Mouse (Mus musculus) liver, adult 2 months (tissue): ENCODE measurements around the gene Tlr5. TPM values are rescaled to one million over a fixed set of nuclear protein-coding genes. Genes with fewer than 3 reads are reported as not detected.

ENCODE experiments used
- DNase-seq: peaks from one replicate; pipeline ENCODE4 v3.0.0-alpha.2; 2011; ENCODE audit warnings: low read depth, low spot score; ENCODE audit errors: extremely low read depth
- H3K27ac ChIP-seq: fragments of 200-500 bp; replicated peaks from 2 replicates; pipeline ENCODE4 v1.5.1; 2012; ENCODE audit warnings: low read depth, mild to moderate bottlenecking, control low read depth, inconsistent platforms, low read length; ENCODE audit not compliant: insufficient read depth
- H3K27me3 ChIP-seq: fragments of 200-500 bp; 2 replicates; pipeline ENCODE4 v1.6.1; 2012; ENCODE audit warnings: mild to moderate bottlenecking, moderate library complexity, low read length, inconsistent platforms; ENCODE audit not compliant: control insufficient read depth, insufficient read depth
- H3K36me3 ChIP-seq: fragments of 200-500 bp; 2 replicates; pipeline ENCODE4 v1.6.1; 2012; ENCODE audit warnings: low read length, inconsistent platforms; ENCODE audit not compliant: control insufficient read depth, insufficient read depth
- H3K4me1 ChIP-seq: fragments of 200-500 bp; 2 replicates; pipeline ENCODE4 v1.6.1; 2011; ENCODE audit warnings: low read length; ENCODE audit not compliant: control insufficient read depth, insufficient read depth
- H3K4me3 ChIP-seq: fragments of 200-500 bp; 2 replicates; pipeline ENCODE4 v1.5.1; 2011; ENCODE audit warnings: low read depth, mild to moderate bottlenecking, control low read depth, low read length, moderate library complexity; ENCODE audit not compliant: insufficient read depth
- H3K79me2 ChIP-seq: fragments of 200-500 bp; 2 replicates; pipeline ENCODE4 v1.6.1; 2012; ENCODE audit warnings: inconsistent platforms, mild to moderate bottlenecking, low read length, moderate library complexity; ENCODE audit not compliant: control insufficient read depth, insufficient read depth
- H3K9ac ChIP-seq: fragments of 200-500 bp; 2 replicates; pipeline ENCODE4 v1.6.1; 2012; ENCODE audit warnings: low read depth, mild to moderate bottlenecking, control low read depth, inconsistent platforms, low read length
- CTCF ChIP-seq: fragments of 200-500 bp; IDR thresholded peaks from 2 replicates; pipeline ENCODE4 v1.5.1; 2011; ENCODE audit warnings: low read depth, low read length, control low read depth
- POLR2A ChIP-seq: fragments of 200-500 bp; IDR thresholded peaks from 2 replicates; pipeline ENCODE4 v1.6.1; 2011; ENCODE audit warnings: low read length, control low read depth; ENCODE audit not compliant: insufficient read depth; ENCODE audit errors: extremely low read depth
- WGBS: fragments of 180-500 bp; shearing (Covaris S2); methylation state at CpG from one replicate; pipeline ENCODE4 v1.1.7; 2018; 5-methylcytosine and 5-hydroxymethylcytosine counted together
- polyA plus RNA-seq: library from polyadenylated mRNA; depleted of rRNA; stranded (reverse); fragments of >200 nt; gene quantifications from 2 replicates; pipeline ENCODE4 v1.2.3, GENCODE M21; 2012
- total RNA-seq: library from RNA; depleted of rRNA; stranded (reverse); fragments of >200 nt; gene quantifications from 2 replicates; pipeline ENCODE4 v1.2.3, GENCODE M21; 2014

The Tlr5 gene
- total and polyA plus RNA-seq, 2 experiments: 3.2 to 6.3 TPM

- Histone ChIP-seq H3K4me1 (no peaks in the 10 kb centered on the region), H3K27ac (no peak overlapping the region), H3K9ac (no peak overlapping the region), H3K27me3 (no peaks in the 10 kb centered on the region), H3K4me3 (no peak overlapping the region), H3K36me3 (no peaks in the 10 kb centered on the region), H3K79me2 (no peaks in the 10 kb centered on the region)
- no peak for DNase-seq
- WGBS: 75% methylated on average over 19 of the region's 19 CpGs
- no peak for TF ChIP-seq CTCF
- TF ChIP-seq POLR2A: no peak
Measured at GRCm38 (mm10) chr1:182927878-182928851, 26.4 kb upstream of the Tlr5 start.

GRCm38 (mm10) chr1:182935469-182935868 is 19.1 kb upstream of the Tlr5 start:
- no peak overlapping the region for H3K4me3 ChIP-seq
- WGBS: 56% methylated on average over 6 of the region's 6 CpGs

GRCm38 (mm10) chr1:182937486-182938120 is 17.0 kb upstream of the Tlr5 start:
- Histone ChIP-seq H3K4me1 (no peaks in the 10 kb centered on the region), H3K9ac (no peak overlapping the region), H3K79me2 (no peaks in the 10 kb centered on the region), H3K36me3 (no peaks in the 10 kb centered on the region), H3K4me3 (no peak overlapping the region), H3K27me3 (no peaks in the 10 kb centered on the region), H3K27ac (no peak overlapping the region)
- DNase-seq: no peak
- TF ChIP-seq CTCF (no peak), POLR2A (no peak)
- WGBS: 77% methylated on average over 10 of the region's 10 CpGs

More at GRCm38 (mm10) chr1:182935469-182935868, 19.1 kb upstream of the Tlr5 start:
- no peaks in the 10 kb centered on the region for H3K4me1 ChIP-seq
- TF ChIP-seq CTCF: no peak
- TF ChIP-seq POLR2A: no peak
- no peak overlapping the region for H3K9ac ChIP-seq
- DNase-seq: no peak
- H3K27me3 ChIP-seq: no peaks in the 10 kb centered on the region
- no peaks in the 10 kb centered on the region for H3K36me3 ChIP-seq
- no peaks in the 10 kb centered on the region for H3K79me2 ChIP-seq
- H3K27ac ChIP-seq: no peak overlapping the region

DNA sequence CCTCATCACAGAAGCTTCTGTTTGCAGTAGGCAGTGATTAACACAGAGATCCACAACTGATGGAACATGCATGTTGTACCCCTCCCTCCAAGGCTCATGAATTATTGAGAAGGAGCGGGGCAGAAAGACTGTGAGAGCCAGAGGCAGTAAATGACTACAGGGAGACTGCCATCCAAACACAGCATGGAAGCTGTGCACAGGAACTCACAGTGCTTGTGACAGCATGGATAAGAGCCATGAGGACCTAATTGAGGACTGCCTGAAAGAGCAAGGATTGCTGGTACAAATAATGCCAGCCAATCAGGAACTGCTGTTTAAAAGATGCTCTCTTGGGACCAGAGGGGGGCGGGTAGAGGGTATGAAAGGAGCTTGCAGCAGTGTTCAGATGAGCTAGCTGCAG is 12.7 kb upstream of the Tlr5 start:
- 89% methylated on average over 2 of the region's 2 CpGs for WGBS
- Histone ChIP-seq H3K27ac (no peak overlapping the region), H3K4me3 (no peak overlapping the region), H3K9ac (no peak overlapping the region), H3K27me3 (no peaks in the 10 kb centered on the region), H3K79me2 (no peaks in the 10 kb centered on the region), H3K4me1 (no peaks in the 10 kb centered on the region), H3K36me3 (no peaks in the 10 kb centered on the region)
- TF ChIP-seq POLR2A: no peak
- no peak for TF ChIP-seq CTCF
- DNase-seq: no peak

- Histone ChIP-seq H3K27ac (no peak overlapping the region), H3K4me1 (no peaks in the 10 kb centered on the region), H3K9ac (no peak overlapping the region), H3K27me3 (no peaks in the 10 kb centered on the region), H3K36me3 (no peaks in the 10 kb centered on the region), H3K4me3 (no peak overlapping the region), H3K79me2 (no peaks in the 10 kb centered on the region)
- WGBS: 82% methylated on average over 3 of the region's 3 CpGs
- DNase-seq: no peak
- no peak for TF ChIP-seq POLR2A
- TF ChIP-seq CTCF: no peak
Measured at GRCm38 (mm10) chr1:182943911-182944310, 10.7 kb upstream of the Tlr5 start.
